Mouse (Mus musculus): ENCODE results near the gene Depdc5. TPM values are rescaled to one million over a fixed set of nuclear protein-coding genes. Genes with fewer than 3 reads are reported as not detected.
"Not testable (repeated sequence)": the region's sequence is repeated elsewhere in the genome, so short reads cannot be mapped to it uniquely, and the experiment has no call there.

The Depdc5 gene
- total RNA-seq, 2 experiments from 2014 or later = 13.3 to 15.6 TPM

DNA sequence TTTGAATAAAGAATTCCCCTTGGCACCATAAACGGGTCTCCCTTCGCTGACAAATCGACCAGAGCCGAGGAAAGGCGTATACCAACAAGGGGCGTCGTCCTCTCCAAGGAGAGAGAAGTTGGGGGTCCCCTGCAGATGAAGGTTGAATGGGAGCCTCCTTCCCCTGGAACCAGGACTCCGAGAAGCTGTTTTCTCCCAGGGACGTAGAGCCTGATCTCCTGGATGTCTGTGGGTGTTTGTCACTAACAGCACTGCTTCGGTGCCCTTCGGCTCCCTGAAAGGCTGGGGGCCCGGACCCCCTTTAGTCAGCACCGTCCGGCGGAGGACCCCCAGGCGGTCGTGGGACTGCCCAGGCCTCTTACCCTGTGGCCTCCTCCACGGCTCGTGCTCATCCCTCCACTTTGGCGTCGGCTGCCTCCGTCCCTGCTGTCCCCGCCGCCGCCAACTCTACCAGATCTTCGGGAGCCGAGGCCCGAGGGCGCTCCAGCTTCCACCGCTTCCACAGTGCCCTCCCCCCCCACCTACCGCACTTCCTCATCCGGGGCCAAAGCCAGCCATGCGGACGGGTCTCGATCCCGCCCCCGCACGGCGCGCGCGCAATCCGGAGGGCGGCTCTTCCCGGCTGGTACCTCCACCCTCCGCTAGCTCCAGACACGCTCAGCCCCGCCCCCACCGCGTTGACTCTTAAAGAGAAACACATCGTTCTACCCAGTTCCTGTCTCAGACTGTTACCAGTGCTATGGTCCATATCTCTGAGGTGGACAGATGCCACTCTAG, 9.6 kb upstream of the Depdc5 start, which contains the start of gene Prr14l:
TSS of gene Prr14l (minus strand) at position 526 of the 777 bp plus-strand sequence.
- DNase-seq = peak; percentile 98
- TF ChIP-seq CTCF (IDR thresholded peaks at IDR 0.05) = no peak
- H3K4me3 ChIP-seq = peak within 1 kb of the TSS; percentile 100
- intact Hi-C loops (cut with DNase I) = loop anchor here (10.0 kb wide), 1 partner anchor 139 kb away; no protein-coding TSS in a partner anchor
- H3K27ac ChIP-seq = peak within 1 kb of the TSS; percentile 97

GRCm38 (mm10) chr5:32854818-32855217, 8.7 kb upstream of the Depdc5 start:
- no peak for TF ChIP-seq CTCF (IDR thresholded peaks at IDR 0.05)
- no peak for DNase-seq
- intact Hi-C loops (cut with DNase I) = loop anchor here (10.0 kb wide), 1 partner anchor 140 kb away; no protein-coding TSS in a partner anchor
- Histone ChIP-seq H3K4me3 (no peak overlapping the region), H3K27ac (peak overlapping the region; percentile 97)

- intact Hi-C loops (cut with DNase I) = loop anchor here (10.0 kb wide), 1 partner anchor 140 kb away; no protein-coding TSS in a partner anchor
- not testable (repeated sequence) for H3K27ac ChIP-seq, DNase-seq, H3K4me3 ChIP-seq
Measured at GRCm38 (mm10) chr5:32855274-32855673, 8.2 kb upstream of the Depdc5 start.

GRCm38 (mm10) chr5:32857781-32858220, 5.7 kb upstream of the Depdc5 start:
- intact Hi-C loops (cut with DNase I) = loop anchor here (10.0 kb wide), 1 partner anchor 143 kb away; no protein-coding TSS in a partner anchor
- Histone ChIP-seq H3K27ac (peak overlapping the region; percentile 84), H3K4me3 (peak overlapping the region; percentile 79)
- TF ChIP-seq CTCF (IDR thresholded peaks at IDR 0.05) = peak; percentile 23; the same call in 1 of the 2 replicates
- peak; percentile 54 for DNase-seq

DNA sequence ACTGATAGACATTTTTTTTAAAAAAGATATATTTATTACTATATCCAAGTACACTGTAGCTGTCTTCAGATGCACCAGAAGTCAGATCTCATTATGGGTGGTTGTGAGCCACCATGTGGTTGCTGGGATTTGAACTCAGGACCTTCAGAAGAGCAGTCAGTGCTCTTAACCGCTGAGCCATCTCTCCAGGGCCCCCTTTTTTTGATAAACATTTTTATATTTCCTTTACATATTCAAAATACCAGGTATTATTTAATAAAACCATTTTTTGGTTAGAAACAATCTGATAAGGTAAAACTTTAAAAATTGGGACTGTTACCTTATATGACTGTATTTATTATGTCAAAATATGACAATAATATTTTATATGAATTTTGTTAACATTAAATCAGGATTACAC, 2.4 kb upstream of the Depdc5 start:
- no peak for TF ChIP-seq CTCF (IDR thresholded peaks at IDR 0.05)
- no peak overlapping the region for H3K27ac ChIP-seq
- no peak for DNase-seq
- H3K4me3 ChIP-seq = no peak overlapping the region
- intact Hi-C loops (cut with DNase I) = loop anchor here (10.0 kb wide), 1 partner anchor 764 kb away; the partner anchor contains the start of genes Fam53a and Gm9903

DNA sequence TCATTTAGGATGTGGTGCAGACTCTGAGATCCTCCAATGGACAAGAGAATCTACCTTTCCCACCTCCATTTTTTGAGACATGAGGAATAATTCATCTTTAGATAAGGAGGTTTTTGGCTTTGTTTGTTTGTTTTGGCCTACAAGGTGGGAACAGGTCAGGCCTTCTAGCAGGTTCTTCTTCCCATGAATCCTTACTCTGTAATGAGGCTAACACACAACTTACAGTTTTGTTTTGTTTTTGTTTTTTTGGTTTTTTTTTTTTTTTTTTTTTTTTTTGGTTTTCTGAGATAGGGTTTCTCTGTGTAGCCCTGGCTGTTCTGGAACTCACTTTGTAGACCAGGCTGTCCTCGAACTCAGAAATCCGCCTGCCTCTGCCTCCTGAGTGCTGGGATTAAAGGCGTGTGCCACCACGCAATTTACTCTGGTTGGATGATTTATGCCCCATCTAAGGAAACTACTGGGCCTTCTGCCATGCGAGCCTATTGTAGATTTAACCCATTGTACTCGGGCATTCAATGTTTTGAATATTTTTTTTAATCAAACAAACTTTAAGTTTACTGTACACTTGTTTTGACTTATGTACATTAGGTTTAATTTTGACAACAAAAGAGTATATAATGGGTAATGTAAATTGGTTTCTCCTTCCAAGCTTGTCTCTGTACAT, 900 bp upstream of the Depdc5 start:
- H3K27ac ChIP-seq = peak overlapping the region; percentile 86
- DNase-seq = no peak
- intact Hi-C loops (cut with DNase I) = loop anchor here (10.0 kb wide), 1 partner anchor 762 kb away; the partner anchor contains the start of genes Fam53a and Gm9903
- TF ChIP-seq CTCF (IDR thresholded peaks at IDR 0.05) = no peak
- H3K4me3 ChIP-seq = peak overlapping the region; percentile 86

DNA sequence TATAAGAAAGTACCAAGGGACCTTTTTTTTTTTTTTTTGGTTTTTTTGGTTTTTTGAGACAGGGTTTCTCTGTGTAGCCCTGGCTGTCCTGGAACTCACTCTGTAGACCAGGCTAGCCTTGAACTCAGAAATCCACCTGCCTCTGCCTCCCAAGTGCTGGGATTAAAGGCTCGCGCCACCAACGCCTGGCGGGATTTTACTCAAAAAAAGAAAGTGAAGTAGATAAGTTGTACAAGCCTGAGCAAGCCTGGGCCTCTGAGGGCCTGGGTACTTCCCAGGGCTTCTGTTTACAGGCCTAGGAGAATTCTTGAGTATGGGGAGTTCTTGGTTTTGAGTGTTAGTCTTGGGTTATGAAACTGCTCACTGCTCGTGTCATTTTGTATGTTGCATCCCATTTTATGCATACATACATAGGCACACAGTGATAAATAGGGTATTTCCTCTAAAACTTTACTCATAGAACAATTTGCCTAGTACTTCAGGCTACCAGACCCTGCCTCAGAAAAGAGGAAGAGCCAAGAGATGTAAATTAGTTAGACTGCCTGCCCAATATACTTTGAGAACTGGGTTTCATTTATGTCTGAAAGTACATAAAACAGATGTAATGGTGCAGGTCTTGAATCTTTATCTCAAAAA, 6.0 kb downstream of the Depdc5 start:
- Histone ChIP-seq H3K27ac (no peak overlapping the region), H3K4me3 (no peak overlapping the region)
- intact Hi-C loops (cut with DNase I) = loop anchor here (10.0 kb wide), 1 partner anchor 755 kb away; the partner anchor contains the start of genes Fam53a and Gm9903
- no peak for DNase-seq
- no peak for TF ChIP-seq CTCF (IDR thresholded peaks at IDR 0.05)

GRCm38 (mm10) chr5:32872346-32872745, 8.8 kb downstream of the Depdc5 start:
- Histone ChIP-seq H3K4me3 (no peak overlapping the region), H3K27ac (no peak overlapping the region)
- intact Hi-C loops (cut with DNase I) = no loop called here
- DNase-seq = no peak
- no peak for TF ChIP-seq CTCF (IDR thresholded peaks at IDR 0.05)

GRCm38 (mm10) chr5:32886739-32887138, 23.2 kb downstream of the Depdc5 start:
- no peak overlapping the region for H3K27ac ChIP-seq
- DNase-seq = no peak
- no peak for TF ChIP-seq CTCF (IDR thresholded peaks at IDR 0.05)
- H3K4me3 ChIP-seq = no peak overlapping the region
- intact Hi-C loops (cut with DNase I) = no loop called here

- TF ChIP-seq CTCF (IDR thresholded peaks at IDR 0.05) = no peak
Measured at GRCm38 (mm10) chr5:32907496-32907895, 44.0 kb downstream of the Depdc5 start.

GRCm38 (mm10) chr5:32914071-32914470, 50.6 kb downstream of the Depdc5 start:
- intact Hi-C loops (cut with DNase I) = loop anchor here (5.0 kb wide), 1 partner anchor 118 kb away; no protein-coding TSS in a partner anchor
- peak; percentile 49 for TF ChIP-seq CTCF (IDR thresholded peaks at IDR 0.05)
- Histone ChIP-seq H3K4me3 (no peak overlapping the region), H3K27ac (no peak overlapping the region)
- no peak for DNase-seq

More at GRCm38 (mm10) chr5:32907496-32907895, 44.0 kb downstream of the Depdc5 start:
- intact Hi-C loops (cut with DNase I) = no loop called here
- no peak overlapping the region for H3K4me3 ChIP-seq
- H3K27ac ChIP-seq = no peak overlapping the region
- no peak for DNase-seq

GRCm38 (mm10) chr5:32919281-32919680, 55.8 kb downstream of the Depdc5 start:
- DNase-seq; H3K4me3 ChIP-seq; intact Hi-C loops (cut with DNase I); H3K27ac ChIP-seq: not testable (repeated sequence)

All from gastrocnemius, adult 2 months (tissue).